Mouse (Mus musculus) left cerebral cortex, adult 2 months (tissue): ENCODE results near the gene Eps15l1. TPM values are rescaled to one million over a fixed set of nuclear protein-coding genes. Genes with fewer than 3 reads are reported as not detected.

ENCODE experiments used
- DNase-seq, 2 experiments: peaks; one replicate each; pipeline ENCODE4 v3.0.0; 2021 to 2022; ENCODE audit warnings: low spot score in 2 of 2, mixed read lengths in 1 of 2; ENCODE audit errors: extremely low spot score in 1 of 2
- H3K27ac ChIP-seq: fragments of 200-600 bp; 2 replicates; pipeline ENCODE4 v1.8.1; 2022
- H3K4me3 ChIP-seq: fragments of 200-600 bp; 2 replicates; pipeline ENCODE4 v1.8.1; 2022
- CTCF ChIP-seq: fragments of 200-600 bp; IDR thresholded peaks from 2 replicates; pipeline ENCODE4 v1.8.1; 2022; ENCODE audit warnings: antibody characterized with exemption, mild to moderate bottlenecking, moderate library complexity
- intact Hi-C: fragments of 180-260 bp; cut with DNase I; formaldehyde crosslinking; loops from one replicate; pipeline ENCODE4 v1.15.1; 2025
- microRNA-seq, 2 experiments: library from miRNA; unstranded; fragments of <30 nt; microRNA quantifications; one replicate each; pipeline ENCODE4 v1.2.0; 2021
- total RNA-seq, 2 experiments: library from RNA; stranded (reverse); gene quantifications; 2 replicates each; pipeline ENCODE4 v1.2.3; 2021

The Eps15l1 gene
- total RNA-seq, 2 experiments from 2014 or later: 66.4 to 73.0 TPM

GRCm38 (mm10) chr8:72295679-72296078, 125.6 kb downstream of the Eps15l1 start:
- intact Hi-C loops: no loop called here
- Histone ChIP-seq H3K4me3 (no peak overlapping the region), H3K27ac (peak overlapping the region; percentile 71)
- DNase-seq: peak; percentile 32
- TF ChIP-seq CTCF: no peak

GRCm38 (mm10) chr8:72295125-72295524, 126.1 kb downstream of the Eps15l1 start:
- no peak for TF ChIP-seq CTCF
- peak overlapping the region; percentile 71 for H3K27ac ChIP-seq
- intact Hi-C loops: no loop called here

GRCm38 (mm10) chr8:72293309-72293708, 128.0 kb downstream of the Eps15l1 start:
- no peak overlapping the region for H3K27ac ChIP-seq
- no peak overlapping the region for H3K4me3 ChIP-seq
- intact Hi-C loops: no loop called here
- TF ChIP-seq CTCF: peak; percentile 21
- no peak for DNase-seq

More at GRCm38 (mm10) chr8:72295125-72295524, 126.1 kb downstream of the Eps15l1 start:
- H3K4me3 ChIP-seq: no peak overlapping the region
- no peak for DNase-seq

- no peak for TF ChIP-seq CTCF
- Histone ChIP-seq H3K27ac (no peak overlapping the region), H3K4me3 (no peak overlapping the region)
- intact Hi-C loops: no loop called here
- no peak for DNase-seq
These were observed 130.2 kb downstream of the Eps15l1 start for GRCm38 (mm10) chr8:72291104-72291503.

Small RNA genes within 50 kb of the gene (microRNA-seq; reads per million reads assigned to microRNA genes)
- gene Mir7068: 1.4 to 3.2 reads per million in 2 experiments

Other genes with a start within 250 kb of the Eps15l1 start
- gene Hsh2d, start 231.8 kb downstream of the Eps15l1 start, total RNA-seq: not detected
- gene Cib3, start 208.6 kb downstream of the Eps15l1 start, total RNA-seq: under 1 TPM in 1 of 2 experiments, not detected in 1; 0.33 TPM
- gene Gm11034, start 207.8 kb downstream of the Eps15l1 start, total RNA-seq: not detected
- gene Fam32a, start 201.7 kb downstream of the Eps15l1 start, total RNA-seq: 10 to 100 TPM; 59.0 to 60.9 TPM
- 10 to 100 TPM; 83.1 to 84.7 TPM for gene Ap1m1, start 181.4 kb downstream of the Eps15l1 start, total RNA-seq
- 1 to 10 TPM; 3.9 to 6.2 TPM for gene Gm10282, start 116.2 kb downstream of the Eps15l1 start, total RNA-seq
- gene Klf2, start 102.4 kb downstream of the Eps15l1 start, total RNA-seq: 10 to 100 TPM; 17.1 to 32.3 TPM
- gene Calr3, start 22.4 kb upstream of the Eps15l1 start, total RNA-seq: 1 to 10 TPM in 1 of 2 experiments, under 1 TPM in 1; 0.97 to 1.5 TPM
- 10 to 100 TPM; 14.8 to 15.6 TPM for gene 1700030K09Rik, start 22.4 kb upstream of the Eps15l1 start, total RNA-seq
- 10 to 100 TPM; 72.7 to 74.0 TPM for gene Cherp, start 53.8 kb upstream of the Eps15l1 start, total RNA-seq
- 10 to 100 TPM; 55.5 to 56.7 TPM for gene Slc35e1, start 71.2 kb upstream of the Eps15l1 start, total RNA-seq
- 10 to 100 TPM; 11.1 to 11.3 TPM for gene Med26, start 126.8 kb upstream of the Eps15l1 start, total RNA-seq
- 100 to 1,000 TPM; 113 to 114 TPM for gene Smim7, start 149.6 kb upstream of the Eps15l1 start, total RNA-seq
- 100 to 1,000 TPM; 103 to 108 TPM for gene Tmem38a, start 150.6 kb upstream of the Eps15l1 start, total RNA-seq
- gene Nwd1, start 225.3 kb upstream of the Eps15l1 start, total RNA-seq: 10 to 100 TPM; 46.1 to 46.9 TPM